Mouse (Mus musculus): ENCODE measurements around the gene Snrpd2. TPM values are rescaled to one million over a fixed set of nuclear protein-coding genes. Genes with fewer than 3 reads are reported as not detected.
"Not testable (repeated sequence)": the region's sequence is repeated elsewhere in the genome, so short reads cannot be mapped to it uniquely, and the experiment has no call there.

The Snrpd2 gene
- polyA plus RNA-seq, 1 experiment from 2014 or later = 110 TPM

DNA sequence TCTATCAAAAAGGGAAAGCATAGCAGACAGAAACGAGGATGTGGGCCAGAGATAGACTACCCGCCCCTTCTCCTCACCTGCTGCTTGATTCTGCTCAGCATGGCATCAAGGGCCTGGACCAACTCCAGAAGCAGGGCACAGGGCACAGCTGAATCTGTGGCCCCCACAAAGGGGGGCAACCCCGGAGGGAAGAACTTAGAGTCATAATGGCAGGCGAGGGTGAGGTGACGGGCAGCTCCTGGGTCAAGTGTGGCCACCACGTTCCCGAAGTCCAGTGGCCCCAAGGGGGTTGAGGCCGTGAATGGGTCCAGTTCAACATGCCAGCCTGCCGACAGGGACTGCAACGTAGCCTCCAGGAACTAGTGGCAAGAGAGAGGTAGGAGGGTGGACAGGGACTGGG is 2.7 kb upstream of the Snrpd2 start:
- peaks cover 18% of the 10 kb centered on the region for H3K4me1 ChIP-seq (replicated peaks; ENCODE audit: control insufficient read depth, insufficient read depth, low read length)
- DNase-seq (ENCODE audit: low spot score) (no peak), ATAC-seq (ENCODE audit: low FRiP score) (no peak)
- H3K4me2 ChIP-seq (replicated peaks) = no peak overlapping the region
- no peak overlapping the region for H3K4me3 ChIP-seq (replicated peaks; ENCODE audit: low read length)
- no peak overlapping the region for H3K27ac ChIP-seq
- WGBS = 93% methylated on average over 10 of the region's 10 CpGs
- peaks cover 21% of the 10 kb centered on the region for H3K36me3 ChIP-seq (replicated peaks; ENCODE audit: control insufficient read depth, insufficient read depth)
- H3K9me3 ChIP-seq (ENCODE audit: control insufficient read depth, low read length) = no peaks in the 10 kb centered on the region
- H3K9ac ChIP-seq = no peak overlapping the region
- no peaks in the 10 kb centered on the region for H3K27me3 ChIP-seq (ENCODE audit: control insufficient read depth, insufficient read depth, low read length)

DNA sequence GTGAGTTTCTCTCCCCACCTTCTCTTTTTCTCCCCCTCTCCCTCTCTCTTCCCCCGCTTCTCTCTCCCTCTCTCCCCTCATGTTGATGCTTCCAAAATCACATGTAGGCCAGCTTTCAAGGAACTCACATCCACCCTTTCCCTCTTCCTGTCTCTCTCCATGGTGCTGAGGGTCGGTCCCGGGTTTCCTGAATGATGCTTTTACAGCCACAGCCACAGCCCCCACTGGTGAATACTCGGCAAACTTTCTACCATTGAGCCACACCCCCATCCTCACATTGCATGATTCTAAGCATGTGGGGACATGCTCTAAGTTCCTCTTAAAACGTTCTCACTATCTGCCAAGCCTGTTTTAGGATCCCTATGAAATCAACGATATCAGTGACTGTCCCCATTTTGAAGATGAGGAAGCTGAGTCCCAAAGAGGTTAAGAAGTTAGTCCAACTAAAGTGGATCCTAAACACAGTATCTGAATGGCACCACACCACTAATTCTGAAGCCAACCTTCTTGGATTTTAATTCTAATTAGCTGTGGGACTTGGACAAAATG is 2.0 kb upstream of the Snrpd2 start:
- no peak overlapping the region for H3K27ac ChIP-seq
- WGBS = 65% methylated on average over 6 of the region's 6 CpGs
- H3K4me2 ChIP-seq (replicated peaks) = peak overlapping the region; percentile 73
- H3K4me3 ChIP-seq (replicated peaks; ENCODE audit: low read length) = peak overlapping the region; percentile 59; the same call in 1 of the 2 replicates
- peaks cover 18% of the 10 kb centered on the region for H3K4me1 ChIP-seq (replicated peaks; ENCODE audit: control insufficient read depth, insufficient read depth, low read length)
- peaks cover 28% of the 10 kb centered on the region for H3K36me3 ChIP-seq (replicated peaks; ENCODE audit: control insufficient read depth, insufficient read depth)
- DNase-seq (ENCODE audit: low spot score) = no peak
- H3K27me3 ChIP-seq (ENCODE audit: control insufficient read depth, insufficient read depth, low read length) = no peaks in the 10 kb centered on the region
- H3K9me3 ChIP-seq (ENCODE audit: control insufficient read depth, low read length) = no peaks in the 10 kb centered on the region
- no peak overlapping the region for H3K9ac ChIP-seq
- ATAC-seq (ENCODE audit: low FRiP score) = no peak

DNA sequence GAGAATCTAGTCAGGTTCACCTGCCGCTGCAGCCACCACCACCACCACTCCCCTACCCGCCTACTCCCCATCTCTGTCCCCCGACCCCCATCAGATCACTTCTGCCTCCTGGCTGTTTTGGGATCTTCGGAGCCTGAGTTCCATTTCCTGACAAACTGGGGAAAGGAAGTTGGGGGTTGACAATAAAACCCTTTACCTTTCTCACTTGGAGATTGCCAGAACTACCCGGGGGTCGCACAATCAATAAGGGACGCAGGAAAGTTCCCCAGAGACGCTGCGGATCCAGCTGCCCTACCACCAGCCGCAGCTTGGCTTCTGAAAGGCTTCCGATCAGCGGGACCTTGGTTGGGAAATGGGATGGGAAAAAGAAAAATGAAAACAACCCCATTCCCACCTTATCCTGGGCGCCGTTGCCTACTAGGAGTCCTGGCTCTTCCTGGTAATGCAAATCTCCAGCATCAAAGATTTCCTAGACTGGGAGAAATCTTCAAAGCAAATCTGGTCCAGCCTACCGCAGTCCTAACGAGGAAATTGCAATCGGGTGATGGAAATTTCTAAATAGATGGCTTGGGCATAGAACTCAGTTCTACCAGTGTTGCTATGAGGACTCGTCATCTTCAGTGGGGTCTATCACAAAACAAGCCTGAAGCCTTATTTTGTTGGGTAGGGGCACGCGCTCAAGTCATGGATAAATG is 1.2 kb upstream of the Snrpd2 start:
- peak overlapping the region; percentile 59 for H3K4me3 ChIP-seq (replicated peaks; ENCODE audit: low read length)
- H3K36me3 ChIP-seq (replicated peaks; ENCODE audit: control insufficient read depth, insufficient read depth) = peaks cover 30% of the 10 kb centered on the region
- ATAC-seq (ENCODE audit: low FRiP score) (no peak), DNase-seq (ENCODE audit: low spot score) (no peak)
- peak overlapping the region; percentile 73 for H3K4me2 ChIP-seq (replicated peaks)
- H3K9me3 ChIP-seq (ENCODE audit: control insufficient read depth, low read length) = no peaks in the 10 kb centered on the region
- peak overlapping the region; percentile 74 for H3K9ac ChIP-seq
- H3K27me3 ChIP-seq (ENCODE audit: control insufficient read depth, insufficient read depth, low read length) = no peaks in the 10 kb centered on the region
- peak overlapping the region; percentile 81 for H3K27ac ChIP-seq
- 14% methylated on average over 20 of the region's 20 CpGs for WGBS
- peaks cover 18% of the 10 kb centered on the region for H3K4me1 ChIP-seq (replicated peaks; ENCODE audit: control insufficient read depth, insufficient read depth, low read length)

GRCm38 (mm10) chr7:19148875-19149541 is 514 bp upstream of the Snrpd2 start, which contains the start of gene Qpctl:
Gene Qpctl (minus strand): TSS chr7:19149291.
- peak within 1 kb of the TSS; percentile 73 for H3K4me2 ChIP-seq (replicated peaks)
- no peaks in the 10 kb centered on the region for H3K27me3 ChIP-seq (ENCODE audit: control insufficient read depth, insufficient read depth, low read length)
- H3K4me1 ChIP-seq (replicated peaks; ENCODE audit: control insufficient read depth, insufficient read depth, low read length) = peaks cover 18% of the 10 kb centered on the region
- H3K27ac ChIP-seq = peak within 1 kb of the TSS; percentile 81
- peak within 1 kb of the TSS; percentile 74 for H3K9ac ChIP-seq
- no peaks in the 10 kb centered on the region for H3K9me3 ChIP-seq (ENCODE audit: control insufficient read depth, low read length)
- ATAC-seq (ENCODE audit: low FRiP score) (peak; percentile 97), DNase-seq (ENCODE audit: low spot score) (peak; percentile 95)
- under 1% methylated on average over 43 of the region's 43 CpGs for WGBS
- peak within 1 kb of the TSS; percentile 59 for H3K4me3 ChIP-seq (replicated peaks; ENCODE audit: low read length)
- peaks cover 37% of the 10 kb centered on the region for H3K36me3 ChIP-seq (replicated peaks; ENCODE audit: control insufficient read depth, insufficient read depth)

- not testable (repeated sequence) for H3K4me3 ChIP-seq (replicated peaks; ENCODE audit: low read length); H3K27me3 ChIP-seq (ENCODE audit: control insufficient read depth, insufficient read depth, low read length); ATAC-seq (ENCODE audit: low FRiP score); H3K4me2 ChIP-seq (replicated peaks); H3K27ac ChIP-seq; DNase-seq (ENCODE audit: low spot score); H3K9me3 ChIP-seq (ENCODE audit: control insufficient read depth, low read length); H3K9ac ChIP-seq
- Histone ChIP-seq H3K4me1 (replicated peaks; ENCODE audit: control insufficient read depth, insufficient read depth, low read length) (peaks cover 18% of the 10 kb centered on the region), H3K36me3 (replicated peaks; ENCODE audit: control insufficient read depth, insufficient read depth) (peaks cover 39% of the 10 kb centered on the region)
- WGBS = 92% methylated on average over 10 of the region's 10 CpGs
These were observed 1.6 kb downstream of the Snrpd2 start for GRCm38 (mm10) chr7:19151121-19151520.

- peaks cover 11% of the 10 kb centered on the region for H3K4me1 ChIP-seq (replicated peaks; ENCODE audit: control insufficient read depth, insufficient read depth, low read length)
- ATAC-seq (ENCODE audit: low FRiP score) (no peak), DNase-seq (ENCODE audit: low spot score) (no peak)
- H3K4me3 ChIP-seq (replicated peaks; ENCODE audit: low read length) = no peak overlapping the region
- peaks cover 5% of the 10 kb centered on the region for H3K27me3 ChIP-seq (ENCODE audit: control insufficient read depth, insufficient read depth, low read length)
- H3K9ac ChIP-seq = no peak overlapping the region
- no peaks in the 10 kb centered on the region for H3K9me3 ChIP-seq (ENCODE audit: control insufficient read depth, low read length)
- WGBS = 76% methylated on average over 8 of the region's 8 CpGs
- H3K27ac ChIP-seq = no peak overlapping the region
- no peak overlapping the region for H3K4me2 ChIP-seq (replicated peaks)
- peaks cover 39% of the 10 kb centered on the region for H3K36me3 ChIP-seq (replicated peaks; ENCODE audit: control insufficient read depth, insufficient read depth)
These were observed 5.3 kb downstream of the Snrpd2 start for GRCm38 (mm10) chr7:19154796-19155195.

GRCm38 (mm10) chr7:19155825-19156475 is 6.4 kb downstream of the Snrpd2 start:
- ATAC-seq (ENCODE audit: low FRiP score) (no peak), DNase-seq (ENCODE audit: low spot score) (no peak)
- H3K9ac ChIP-seq = no peak overlapping the region
- no peak overlapping the region for H3K4me2 ChIP-seq (replicated peaks)
- H3K27ac ChIP-seq = no peak overlapping the region
- 0 out of 2 replicates have a peak, but pooled peaks cover 8% of the 10 kb centered on the region for H3K4me1 ChIP-seq (replicated peaks; ENCODE audit: control insufficient read depth, insufficient read depth, low read length)
- H3K36me3 ChIP-seq (replicated peaks; ENCODE audit: control insufficient read depth, insufficient read depth) = peaks cover 39% of the 10 kb centered on the region
- H3K4me3 ChIP-seq (replicated peaks; ENCODE audit: low read length) = no peak overlapping the region
- H3K9me3 ChIP-seq (ENCODE audit: control insufficient read depth, low read length) = no peaks in the 10 kb centered on the region
- WGBS = 66% methylated on average over 13 of the region's 13 CpGs
- peaks cover 17% of the 10 kb centered on the region for H3K27me3 ChIP-seq (ENCODE audit: control insufficient read depth, insufficient read depth, low read length)

- peak overlapping the region; percentile 52 for H3K27ac ChIP-seq
- WGBS = 6% methylated on average over 30 of the region's 30 CpGs
- H3K36me3 ChIP-seq (replicated peaks; ENCODE audit: control insufficient read depth, insufficient read depth) = peaks cover 28% of the 10 kb centered on the region
- no peaks in the 10 kb centered on the region for H3K9me3 ChIP-seq (ENCODE audit: control insufficient read depth, low read length)
- H3K27me3 ChIP-seq (ENCODE audit: control insufficient read depth, insufficient read depth, low read length) = peaks cover 17% of the 10 kb centered on the region
- ATAC-seq (ENCODE audit: low FRiP score) = peak; percentile 72
- H3K4me1 ChIP-seq (replicated peaks; ENCODE audit: control insufficient read depth, insufficient read depth, low read length) = 0 out of 2 replicates have a peak, but pooled peaks cover 8% of the 10 kb centered on the region
- H3K4me3 ChIP-seq (replicated peaks; ENCODE audit: low read length) = peak overlapping the region; percentile 10; the same call in 1 of the 2 replicates
- peak overlapping the region; percentile 44 for H3K9ac ChIP-seq
- peak overlapping the region; percentile 46 for H3K4me2 ChIP-seq (replicated peaks)
- DNase-seq (ENCODE audit: low spot score) = peak; percentile 83
These were observed 7.8 kb downstream of the Snrpd2 start for GRCm38 (mm10) chr7:19157160-19157800.

All from hindbrain, embryonic 14.5 days (tissue).